Mouse (Mus musculus) stomach, embryonic 14.5 days (tissue): Measurements from ENCODE around the gene Alkal2. TPM values are rescaled to one million over a fixed set of nuclear protein-coding genes. Genes with fewer than 3 reads are reported as not detected.

Experiments
- ATAC-seq: fragments of 200-750 bp; cut with Nextera tagmentation; 2 replicates; pipeline ENCODE4 v1.8.0; 2017; ENCODE audit warnings: low read depth, moderate TSS enrichment; ENCODE audit not compliant: insufficient number of reproducible peaks, insufficient read depth, low FRiP score
- H3K27ac ChIP-seq: fragments of 300-500 bp; sonication (generic); 2 replicates; pipeline ENCODE4 v1.5.1; 2014; ENCODE audit warnings: mild to moderate bottlenecking, low read length, moderate library complexity, mixed read lengths
- H3K27me3 ChIP-seq: fragments of 300-500 bp; sonication (generic); 2 replicates; pipeline ENCODE4 v1.6.1; 2014; ENCODE audit warnings: low read length, control low read depth, mixed read lengths; ENCODE audit not compliant: control insufficient read depth, insufficient read depth
- H3K36me3 ChIP-seq: fragments of 300-500 bp; sonication (generic); 2 replicates; pipeline ENCODE4 v1.6.1; 2014; ENCODE audit warnings: mild to moderate bottlenecking, control low read depth, low read length, moderate library complexity, mixed read lengths; ENCODE audit not compliant: control insufficient read depth, insufficient read depth
- H3K4me1 ChIP-seq: fragments of 300-500 bp; sonication (generic); 2 replicates; pipeline ENCODE4 v1.6.1; 2014; ENCODE audit warnings: low read length, control low read depth, mixed read lengths; ENCODE audit not compliant: control insufficient read depth, insufficient read depth
- H3K4me2 ChIP-seq: fragments of 300-500 bp; sonication (generic); replicated peaks from 2 replicates; pipeline ENCODE4 v1.6.1; 2014; ENCODE audit warnings: low read depth, low read length, control low read depth
- H3K4me3 ChIP-seq: fragments of 300-500 bp; sonication (generic); 2 replicates; pipeline ENCODE4 v1.5.1; 2014; ENCODE audit warnings: low read depth, low read length, control low read depth
- H3K9ac ChIP-seq: fragments of 300-500 bp; sonication (generic); replicated peaks from 2 replicates; pipeline ENCODE4 v1.6.1; 2014; ENCODE audit warnings: low read depth, mild to moderate bottlenecking, control low read depth, low read length, moderate library complexity, mixed read lengths
- H3K9me3 ChIP-seq: fragments of 300-500 bp; sonication (generic); 2 replicates; pipeline ENCODE4 v1.6.1; 2016; ENCODE audit warnings: low read depth, low read length, control low read depth; ENCODE audit not compliant: control insufficient read depth
- WGBS: fragments of 180-500 bp; shearing (Covaris S2); extraction: QIAGEN DNeasy Blood & Tissue Kit; methylation state at CpG from one replicate; pipeline ENCODE4 v1.1.7; 2014; 5-methylcytosine and 5-hydroxymethylcytosine counted together
- polyA plus RNA-seq: library from polyadenylated mRNA; unstranded; fragments of >200 nt; fragmentation: Nextera tagmentation; extraction: Ambion mirVana; gene quantifications from 2 replicates; pipeline ENCODE4 v1.2.1, GENCODE M21; 2014

The Alkal2 gene
- polyA plus RNA-seq, 1 experiment from 2014 or later = 1.4 TPM

- H3K9me3 ChIP-seq = no peaks in the 10 kb centered on the region
- H3K4me1 ChIP-seq = no peaks in the 10 kb centered on the region
- H3K36me3 ChIP-seq = no peaks in the 10 kb centered on the region
- H3K4me3 ChIP-seq = no peak overlapping the region
- no peak overlapping the region for H3K4me2 ChIP-seq
- no peaks in the 10 kb centered on the region for H3K27me3 ChIP-seq
- no peak overlapping the region for H3K27ac ChIP-seq
- ATAC-seq = no peak
- WGBS = 83% methylated on average over 2 of the region's 2 CpGs
- H3K9ac ChIP-seq = no peak overlapping the region
Measured at GRCm38 (mm10) chr12:30933299-30933698, 49.2 kb downstream of the Alkal2 start.

- no peak for ATAC-seq
- Histone ChIP-seq H3K27me3 (no peaks in the 10 kb centered on the region), H3K27ac (no peak overlapping the region), H3K9ac (no peak overlapping the region), H3K4me1 (no peaks in the 10 kb centered on the region), H3K9me3 (no peaks in the 10 kb centered on the region), H3K36me3 (no peaks in the 10 kb centered on the region; the same call in 1 of the 2 replicates), H3K4me2 (no peak overlapping the region), H3K4me3 (no peak overlapping the region)
- WGBS = 79% methylated on average over 2 of the region's 2 CpGs
Measured at GRCm38 (mm10) chr12:30936899-30937298, 52.8 kb downstream of the Alkal2 start.

Other genes with a start within 250 kb of the Alkal2 start
- gene Acp1, start 27.3 kb downstream of the Alkal2 start, polyA plus RNA-seq = 176 and 184 TPM in 2 replicates
- gene Sh3yl1, start 27.3 kb downstream of the Alkal2 start, polyA plus RNA-seq = 23.4 and 24.2 TPM in 2 replicates
- gene Fam110c, start 189.5 kb downstream of the Alkal2 start, polyA plus RNA-seq = 6.6 and 7.4 TPM in 2 replicates